ENCODE assay signal across 9 mouse cellular contexts in the genomic region with DNA sequence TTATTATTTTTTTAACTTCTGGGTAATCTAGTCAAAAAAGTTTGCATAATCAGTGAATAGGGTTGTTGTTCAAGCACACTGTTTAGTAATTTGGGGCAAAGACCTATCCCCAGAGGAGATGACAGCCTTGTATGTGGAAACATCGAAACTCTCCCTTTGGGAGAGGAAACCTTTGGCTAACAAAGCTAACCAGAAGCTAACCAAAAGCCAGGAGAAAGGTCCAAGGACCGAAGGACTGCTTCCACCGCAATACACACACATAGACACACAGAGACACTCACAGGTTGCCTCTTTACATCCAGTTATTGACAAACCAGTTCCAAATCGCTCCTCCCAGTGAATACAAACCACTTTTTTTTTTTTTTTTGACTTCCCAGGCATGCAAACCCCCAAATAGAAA.
DNase-seq lines count a peak whose midpoint lies in the region; ATAC-seq lines count a peak whose summit lies in the region.
"Had no signal": no experiment of that assay in that cellular context is flagged by ENCODE, and none has a peak within 500 bp of the region (broad histone marks: within the 10 kb centered on the region; RNA-seq: fewer than 3 reads in every experiment).

No protein-coding gene starts in this region.

- no peak overlapping the region for H3K9ac ChIP-seq in embryonic facial prominence, embryonic 11.5 days (replicated peaks; ENCODE audit: low read length)

- no peaks in the 10 kb centered on the region for H3K9me3 ChIP-seq in embryonic facial prominence, embryonic 11.5 days (replicated peaks; ENCODE audit: control insufficient read depth, low read length)
- H3K9me3 ChIP-seq in midbrain, embryonic 10.5 days (replicated peaks), result no peaks in the 10 kb centered on the region
- H3K9me3 ChIP-seq: G1E had no signal

- H3K4me2 ChIP-seq in embryonic facial prominence, embryonic 11.5 days (ENCODE audit: low read depth, low read length), result peak overlapping the region; percentile 96

- DNase-seq in heart, adult 9 months (ENCODE audit: low spot score in 2 of 2), result peak; percentile 41 to 43
- DNase-seq in heart, postnatal 25 days (ENCODE audit: low spot score), result no peak
- DNase-seq in embryonic facial prominence, embryonic 11.5 days (ENCODE audit: low spot score), result no peak
- peak; percentile 18 to 25 for DNase-seq in heart, postnatal 36 days
- no peak for DNase-seq in midbrain, embryonic 10.5 days (ENCODE audit: low spot score)
- DNase-seq in thymus, postnatal 14 days, result no peak
- DNase-seq in retina, embryonic 14.5 days (ENCODE audit: low spot score), result no peak

- no peak overlapping the region; the same call in 1 of the 2 replicates for H3K4me3 ChIP-seq in embryonic facial prominence, embryonic 11.5 days (ENCODE audit: low read depth, low read length)
- peak overlapping the region; percentile 72 for H3K4me3 ChIP-seq in midbrain, embryonic 10.5 days

- intact Hi-C loops in heart, postnatal 25 days (cut with DNase I), result loop anchor here (5.0 kb wide), 2 partner anchors 46 to 116 kb away; no protein-coding TSS in a partner anchor
- intact Hi-C loops in heart, postnatal 36 days (cut with DNase I), result loop anchor here (5.0 kb wide), 2 partner anchors 46 to 131 kb away; no protein-coding TSS in a partner anchor

- H3K36me3 ChIP-seq in embryonic facial prominence, embryonic 11.5 days (replicated peaks; ENCODE audit: control insufficient read depth, insufficient read depth, low read depth, low read length), result no peaks in the 10 kb centered on the region
- H3K36me3 ChIP-seq in midbrain, embryonic 10.5 days, result no peaks in the 10 kb centered on the region
- H3K36me3 ChIP-seq: G1E had no signal

- no peak for ATAC-seq in embryonic facial prominence, embryonic 11.5 days (replicated peaks; ENCODE audit: insufficient number of reproducible peaks, low FRiP score, low TSS enrichment, low read depth)
- ATAC-seq in frontal cortex, adult (ENCODE audit: low TSS enrichment), result no peak

- no peaks in the 10 kb centered on the region for H3K27me3 ChIP-seq in embryonic facial prominence, embryonic 11.5 days (ENCODE audit: control insufficient read depth, insufficient read depth, low read length)
- H3K27me3 ChIP-seq in midbrain, embryonic 10.5 days (ENCODE audit: low read depth, poor library complexity, severe bottlenecking), result peaks cover 16% of the 10 kb centered on the region

- H3K4me1 ChIP-seq in embryonic facial prominence, embryonic 11.5 days (ENCODE audit: control insufficient read depth, insufficient read depth, low read length), result 0 out of 2 replicates have a peak, but pooled peaks cover 2% of the 10 kb centered on the region
- peaks cover 62% of the 10 kb centered on the region for H3K4me1 ChIP-seq in midbrain, embryonic 10.5 days

- H3K27ac ChIP-seq in embryonic facial prominence, embryonic 11.5 days (replicated peaks; ENCODE audit: low read depth, low read length), result no peak overlapping the region
- peak overlapping the region; percentile 78; the same call in 1 of the 2 replicates for H3K27ac ChIP-seq in midbrain, embryonic 10.5 days (replicated peaks)

- WGBS in embryonic facial prominence, embryonic 11.5 days, result 38% methylated on average over 4 of the region's 4 CpGs
- 43% methylated on average over 4 of the region's 4 CpGs for WGBS in midbrain, embryonic 10.5 days

Comparison
In these comparisons a context has a peak if more than half of its experiments do, and no peak if none do; other contexts are left out.
1. DNase-seq: peak in heart, adult 9 months (2 of 2) and heart, postnatal 36 days (2 of 2); none in heart, postnatal 25 days (single experiment), embryonic facial prominence, embryonic 11.5 days (single experiment), midbrain, embryonic 10.5 days (single experiment), thymus, postnatal 14 days (single experiment) and retina, embryonic 14.5 days (single experiment).